Mouse (Mus musculus): ENCODE measurements around the gene 1700018F24Rik. TPM values are rescaled to one million over a fixed set of nuclear protein-coding genes. Genes with fewer than 3 reads are reported as not detected.
A peak's percentile ranks its signal among the peaks of the same experiment; 100 is the strongest.
"Not testable (repeated sequence)": the region's sequence is repeated elsewhere in the genome, so short reads cannot be mapped to it uniquely, and the experiment has no call there.

The 1700018F24Rik gene
- not detected in 2 replicates for total RNA-seq (2021)
- long read RNA-seq, experiment 1: 0 reads
- long read RNA-seq, experiment 2: 0 reads

DNA sequence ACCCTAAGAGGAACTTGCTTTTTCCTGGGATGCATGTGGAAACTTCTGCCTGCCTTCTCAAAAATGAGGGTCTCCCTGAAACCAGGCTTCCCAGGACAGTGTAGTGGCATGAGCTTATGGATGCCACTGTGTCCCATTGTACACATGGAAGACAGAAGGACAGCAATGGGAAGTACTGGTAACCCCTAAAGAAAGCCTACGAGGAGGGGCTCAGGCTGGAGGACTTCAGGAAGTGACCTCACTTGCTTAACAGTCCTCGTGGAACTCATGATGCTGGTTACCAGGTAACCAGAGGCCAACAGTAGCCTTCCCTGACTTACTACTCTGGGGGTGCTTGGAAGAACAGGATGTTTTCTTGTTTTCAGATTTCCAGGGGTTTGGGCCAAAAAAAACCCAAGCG, at the start of gene 1700018F24Rik:
TSS of gene 1700018F24Rik (plus strand) at position 301 of the 400 bp plus-strand sequence.
- DNase-seq: not testable (repeated sequence)

DNA sequence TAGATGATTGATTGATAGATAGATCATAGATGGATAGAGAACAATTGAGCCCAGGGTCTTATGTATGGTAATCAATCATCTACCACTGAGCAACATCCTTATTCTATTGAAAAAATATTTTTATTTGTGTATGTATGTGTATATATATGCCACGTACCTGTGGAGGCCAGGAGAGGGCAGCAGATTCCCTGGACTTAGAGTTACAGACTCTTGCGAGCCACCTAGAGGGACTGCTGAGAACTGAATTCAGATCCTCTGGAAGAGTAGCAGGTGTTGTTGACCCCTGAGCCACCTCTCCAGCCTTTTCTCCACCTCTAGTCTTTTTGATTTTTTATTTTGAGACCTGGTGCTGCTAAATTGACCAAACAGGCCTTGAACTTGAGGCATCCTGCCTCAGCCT, 44.3 kb upstream of the 1700018F24Rik start:
- DNase-seq: no peak

DNA sequence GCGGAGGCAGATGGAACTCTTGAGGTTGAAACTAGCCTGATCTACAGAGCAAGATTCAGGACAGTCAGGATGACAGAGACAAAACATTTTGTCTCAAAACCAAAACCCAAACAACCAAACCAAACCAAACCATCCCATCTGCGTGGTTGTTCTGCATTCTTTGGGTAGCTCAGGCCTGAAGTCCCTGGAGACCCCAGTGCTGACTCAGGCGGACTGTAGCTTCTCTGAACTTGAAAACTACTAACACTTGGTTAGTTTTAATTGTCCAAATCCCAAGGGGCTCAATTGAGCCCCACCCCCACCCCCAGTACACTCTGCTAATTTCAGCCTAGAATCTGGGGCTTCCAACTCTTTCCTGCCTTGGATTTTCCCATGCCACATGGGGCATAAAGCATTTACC, 39.4 kb upstream of the 1700018F24Rik start:
- no peak for DNase-seq

DNA sequence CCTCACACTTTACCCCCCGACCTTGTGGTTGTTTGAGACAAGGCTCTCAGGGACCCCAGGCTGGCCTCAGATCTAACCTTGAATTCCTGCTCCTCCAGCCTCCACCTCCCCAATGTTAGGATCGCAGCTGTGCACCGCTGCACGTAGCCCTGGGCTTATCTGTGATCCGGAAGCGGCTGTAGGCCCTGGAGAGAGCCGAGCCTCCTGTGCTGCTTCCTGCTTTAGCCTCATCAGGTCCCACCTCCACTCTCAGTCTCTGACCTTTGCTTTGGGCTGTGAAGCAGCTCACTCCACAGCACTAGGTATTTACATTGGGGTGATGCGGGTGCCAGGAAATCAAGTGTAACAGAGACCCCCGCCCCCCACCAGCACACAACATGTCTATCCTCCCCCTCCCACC, 38.3 kb upstream of the 1700018F24Rik start:
- DNase-seq: no peak

DNA sequence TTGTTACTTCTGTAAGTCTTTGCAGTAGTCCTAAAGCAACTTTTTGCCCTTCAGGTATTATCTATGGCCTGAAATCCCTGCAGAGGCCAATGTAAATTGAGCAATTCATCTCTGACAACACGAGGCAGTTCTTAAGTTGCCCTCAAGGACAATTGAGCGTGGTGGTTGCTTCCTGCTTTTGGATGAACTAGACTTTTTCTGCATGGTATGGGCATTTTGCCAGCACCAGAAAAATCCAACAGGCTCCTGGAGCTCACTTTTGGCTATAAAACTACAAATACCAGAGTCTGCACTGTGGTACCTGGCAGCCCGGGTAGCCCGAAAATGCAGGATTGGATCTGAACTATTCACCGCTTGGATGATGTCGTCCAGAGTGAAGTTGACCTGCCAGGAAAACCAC, 37.2 kb upstream of the 1700018F24Rik start:
- peak; percentile 56 for DNase-seq

DNA sequence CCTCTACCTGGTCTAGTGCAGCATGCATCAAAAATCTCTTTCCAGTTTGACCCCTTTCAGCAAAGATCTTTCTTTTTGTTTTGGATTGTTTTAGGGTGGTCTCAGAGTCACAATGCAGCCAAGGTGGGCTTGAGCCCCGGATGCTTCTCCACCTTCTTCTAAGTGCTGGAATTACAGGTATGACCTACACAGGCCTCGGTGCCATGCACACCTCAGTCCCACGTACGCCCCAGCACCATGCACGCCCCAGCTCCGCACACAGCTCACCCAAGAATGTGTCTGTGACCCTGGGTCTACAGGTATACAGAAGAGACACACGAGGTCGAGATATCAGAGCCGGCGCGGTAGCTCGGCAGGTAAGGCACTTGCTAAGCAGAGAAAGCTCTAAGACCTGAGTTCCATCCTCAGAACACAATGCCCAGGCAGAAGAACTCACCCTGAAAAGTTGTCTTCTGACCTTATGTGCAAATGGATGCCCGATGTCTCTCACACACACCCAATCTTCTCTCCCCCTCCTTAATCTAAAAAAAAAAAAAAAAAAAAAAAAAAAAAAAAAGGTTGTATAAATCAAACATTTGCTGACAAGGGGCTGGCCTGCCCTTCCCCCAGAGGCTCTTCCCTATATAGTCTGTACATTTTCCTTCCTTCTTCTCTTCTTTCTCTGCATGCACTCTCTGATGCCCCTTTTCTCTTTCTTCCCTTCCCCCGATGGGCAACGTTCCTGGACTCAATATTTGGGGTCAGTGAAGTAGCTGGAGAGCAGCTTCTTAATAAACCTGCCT, 33.7 kb upstream of the 1700018F24Rik start:
- DNase-seq: no peak

DNA sequence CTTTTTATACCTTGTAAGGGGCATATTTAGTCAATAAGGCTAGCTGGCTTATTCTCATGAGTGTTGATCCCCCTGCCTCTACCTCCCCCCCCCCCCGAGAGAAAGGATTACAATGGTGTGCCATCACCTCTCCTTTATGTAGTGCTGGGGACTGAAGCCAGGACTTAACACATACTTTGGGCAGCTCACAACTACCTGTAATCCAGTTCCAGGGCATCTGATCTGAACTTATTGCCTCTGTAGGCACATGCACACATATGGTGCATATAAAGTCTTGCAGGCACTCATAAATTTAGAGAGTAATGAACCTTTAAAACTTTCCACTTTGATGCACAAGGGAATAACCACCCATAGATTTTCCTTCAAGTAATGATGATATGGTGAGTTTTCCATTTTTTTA, 28.5 kb upstream of the 1700018F24Rik start:
- DNase-seq: no peak

DNA sequence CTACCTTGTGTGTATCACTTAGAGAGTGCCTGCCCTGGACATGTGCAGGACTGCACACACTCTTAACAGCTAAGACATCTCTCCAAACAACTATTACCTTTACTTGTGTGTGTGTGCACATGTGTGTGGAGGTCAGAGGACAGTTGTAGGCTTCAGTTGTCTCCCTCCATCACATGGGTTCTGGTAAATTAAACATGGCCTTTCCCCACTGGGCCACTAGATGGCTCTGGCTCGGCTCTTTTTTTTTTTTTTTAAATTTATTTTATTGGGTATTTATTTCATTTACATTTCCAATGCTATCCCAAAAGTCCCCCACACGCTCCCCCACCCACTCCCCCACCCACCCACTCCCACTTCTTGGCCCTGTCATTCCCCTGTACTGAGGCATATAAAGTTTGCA, 26.0 kb upstream of the 1700018F24Rik start:
- not testable (repeated sequence) for DNase-seq

DNA sequence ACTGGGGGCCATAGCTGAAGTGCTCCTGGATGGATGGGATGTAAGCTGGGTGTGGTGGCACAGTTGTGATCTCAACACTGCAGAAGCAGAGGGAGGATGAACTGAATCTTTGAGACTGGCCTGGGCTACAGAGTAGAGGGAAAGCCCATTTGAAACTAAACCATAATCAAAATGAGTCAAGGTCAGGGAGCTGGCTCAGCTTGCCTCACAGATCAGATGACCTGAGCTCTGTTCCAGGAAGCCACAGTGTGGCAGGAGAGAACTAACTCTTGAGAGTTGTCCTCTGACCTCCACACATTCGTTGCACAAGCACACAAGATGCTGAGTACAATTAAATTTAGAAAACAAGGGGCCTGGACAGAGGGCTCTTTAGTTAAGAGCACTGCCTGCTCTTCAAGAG, 22.5 kb upstream of the 1700018F24Rik start:
- DNase-seq: peak; percentile 33

DNA sequence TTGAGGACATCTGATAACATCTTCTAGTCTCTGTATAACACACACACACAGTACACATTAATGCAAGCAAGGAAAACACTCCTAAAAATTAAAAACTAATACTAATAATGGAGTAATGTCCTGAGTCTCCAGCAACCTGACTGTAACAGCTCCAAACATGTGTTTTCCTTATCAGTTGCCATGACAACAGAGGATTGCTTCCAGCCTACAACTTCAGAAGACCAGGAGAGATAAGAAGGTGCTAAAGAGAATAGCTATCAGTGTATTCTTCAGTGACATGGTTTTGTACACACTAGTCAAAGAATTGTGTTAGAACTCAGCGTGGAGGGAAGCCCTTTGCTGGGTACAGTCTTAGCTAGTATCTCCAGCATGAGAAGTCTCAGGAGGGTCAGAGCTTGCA, 22.1 kb upstream of the 1700018F24Rik start:
- not testable (repeated sequence) for DNase-seq

DNA sequence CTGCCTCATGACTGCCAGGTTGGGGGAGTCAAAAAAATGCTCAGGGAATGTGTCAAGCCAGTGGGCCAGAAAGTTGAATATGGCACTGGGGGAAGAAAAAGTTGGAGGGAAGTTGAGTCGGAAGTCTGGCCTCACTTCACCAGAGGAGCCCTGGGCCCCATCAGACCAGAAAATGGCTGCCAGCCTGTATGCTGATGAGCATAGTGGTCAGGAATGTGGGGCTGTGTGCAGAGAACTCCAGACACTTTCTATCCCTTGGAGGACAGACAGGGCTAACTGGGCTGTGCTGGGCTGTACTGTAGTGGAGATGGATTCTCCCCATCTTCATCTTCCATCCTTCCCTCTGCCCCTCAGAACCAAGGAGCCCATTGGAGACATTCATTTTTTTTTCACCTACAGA, 12.3 kb upstream of the 1700018F24Rik start:
- DNase-seq: not testable (repeated sequence)

DNA sequence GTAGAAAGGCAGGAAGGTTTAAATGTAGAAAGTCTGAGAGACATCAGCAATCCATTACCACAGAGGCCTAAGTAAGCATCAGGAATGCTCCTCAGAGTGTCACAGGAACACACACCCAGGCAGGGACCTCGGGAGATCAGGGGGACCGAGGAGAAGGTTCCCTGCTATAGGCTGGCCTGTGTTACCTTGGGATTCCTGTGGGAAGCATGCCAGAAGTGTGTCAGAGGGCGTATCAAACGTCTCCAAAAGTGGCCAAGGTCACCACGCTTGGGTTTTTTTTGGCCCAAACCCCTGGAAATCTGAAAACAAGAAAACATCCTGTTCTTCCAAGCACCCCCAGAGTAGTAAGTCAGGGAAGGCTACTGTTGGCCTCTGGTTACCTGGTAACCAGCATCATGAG, 10.4 kb upstream of the 1700018F24Rik start, which contains the start of gene Gm4871:
TSS of gene Gm4871 (minus strand) at position 364 of the 400 bp plus-strand sequence.
- peak; percentile 67 for DNase-seq

DNA sequence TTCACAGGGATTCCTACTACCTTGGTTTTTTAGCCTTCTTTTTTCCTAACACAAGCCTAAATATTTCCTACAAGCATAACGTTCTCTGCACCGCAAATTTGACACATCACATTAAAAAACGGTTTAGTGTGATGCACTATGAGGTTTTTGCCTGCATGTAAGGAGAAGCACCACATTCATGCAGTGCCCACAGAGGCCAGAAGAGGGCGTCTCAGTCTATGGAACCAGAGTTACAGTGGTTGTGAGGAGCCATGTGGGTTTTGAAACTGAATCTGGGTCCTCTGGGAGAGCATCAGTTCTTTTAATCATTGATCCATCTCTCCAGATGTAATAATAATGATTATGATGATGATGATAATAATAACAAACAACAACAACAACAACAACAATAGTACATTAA, 1.2 kb upstream of the 1700018F24Rik start:
- DNase-seq: peak; percentile 32

DNA sequence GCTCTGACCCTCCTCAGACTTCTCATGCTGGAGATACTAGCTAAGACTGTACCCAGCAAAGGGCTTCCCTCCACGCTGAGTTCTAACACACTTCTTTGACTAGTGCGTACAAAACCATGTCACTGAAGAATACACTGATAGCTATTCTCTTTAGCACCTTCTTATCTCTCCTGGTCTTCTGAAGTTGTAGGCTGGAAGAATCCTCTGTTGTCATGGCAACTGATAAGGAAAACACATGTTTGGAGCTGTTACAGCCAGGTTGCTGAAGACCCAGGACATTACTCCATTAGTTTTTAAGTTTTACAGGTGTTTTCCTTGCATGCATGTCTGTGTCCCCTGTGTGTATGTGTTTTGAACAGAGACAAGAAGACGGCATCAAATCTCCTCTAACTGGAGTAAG, 11.4 kb downstream of the 1700018F24Rik start:
- DNase-seq: not testable (repeated sequence)

DNA sequence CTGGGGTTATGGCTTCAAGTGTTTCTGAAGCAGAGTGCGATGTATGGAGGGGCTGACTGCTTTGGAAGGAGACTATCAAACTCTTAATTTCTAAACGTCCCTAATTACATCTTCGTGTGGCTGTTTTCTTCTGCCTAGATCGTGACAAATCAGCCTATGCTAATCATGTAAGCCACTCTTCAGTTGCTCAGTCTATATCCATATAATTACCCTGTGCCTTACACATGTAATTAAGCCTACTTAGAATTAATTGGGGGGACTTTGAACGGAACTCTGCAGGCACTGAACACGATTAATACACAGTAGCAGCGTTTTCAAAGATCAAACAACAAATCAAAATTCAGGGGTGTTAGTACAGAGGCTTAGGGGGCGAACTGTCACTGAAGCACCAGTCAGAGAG, 15.1 kb downstream of the 1700018F24Rik start:
- DNase-seq: no peak

DNA sequence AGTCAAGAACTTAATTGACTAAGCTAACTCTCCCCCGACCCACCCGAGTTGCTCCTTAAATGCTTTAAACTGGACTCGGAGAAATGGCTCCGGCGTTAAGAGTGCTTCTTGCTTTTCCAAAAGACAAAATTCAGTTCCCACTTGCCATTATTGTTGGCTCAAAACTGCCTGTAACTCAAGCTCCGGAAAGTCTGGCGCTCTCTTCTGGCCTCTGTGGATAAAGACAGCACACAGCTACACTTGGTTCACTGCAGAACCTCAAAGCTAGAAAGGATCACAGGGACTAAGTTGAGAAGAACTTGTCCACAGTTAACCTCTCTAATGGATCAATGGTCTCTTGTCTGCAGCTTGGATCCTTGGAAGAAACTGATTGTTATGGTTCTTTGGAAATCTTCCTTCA, 15.9 kb downstream of the 1700018F24Rik start:
- peak; percentile 52 for DNase-seq

DNA sequence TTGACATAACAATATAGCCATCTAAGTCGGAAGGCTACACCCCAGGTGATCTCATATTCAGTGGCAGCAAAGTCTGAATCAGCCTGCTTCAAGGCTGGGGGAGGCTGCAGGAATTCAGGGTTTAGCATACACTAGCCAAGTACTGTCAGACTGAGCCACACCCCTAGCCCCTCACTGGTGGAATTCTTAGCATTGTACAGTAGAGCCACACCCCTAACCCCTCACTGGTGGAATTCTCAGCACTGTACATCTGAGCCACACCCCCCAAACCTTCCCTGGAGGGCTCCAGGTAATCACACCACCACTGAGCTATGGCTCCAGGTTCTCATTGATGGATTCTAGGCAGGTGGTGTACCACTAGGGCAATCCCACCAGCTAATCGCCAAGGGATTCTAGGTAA, 16.7 kb downstream of the 1700018F24Rik start:
- no peak for DNase-seq

DNA sequence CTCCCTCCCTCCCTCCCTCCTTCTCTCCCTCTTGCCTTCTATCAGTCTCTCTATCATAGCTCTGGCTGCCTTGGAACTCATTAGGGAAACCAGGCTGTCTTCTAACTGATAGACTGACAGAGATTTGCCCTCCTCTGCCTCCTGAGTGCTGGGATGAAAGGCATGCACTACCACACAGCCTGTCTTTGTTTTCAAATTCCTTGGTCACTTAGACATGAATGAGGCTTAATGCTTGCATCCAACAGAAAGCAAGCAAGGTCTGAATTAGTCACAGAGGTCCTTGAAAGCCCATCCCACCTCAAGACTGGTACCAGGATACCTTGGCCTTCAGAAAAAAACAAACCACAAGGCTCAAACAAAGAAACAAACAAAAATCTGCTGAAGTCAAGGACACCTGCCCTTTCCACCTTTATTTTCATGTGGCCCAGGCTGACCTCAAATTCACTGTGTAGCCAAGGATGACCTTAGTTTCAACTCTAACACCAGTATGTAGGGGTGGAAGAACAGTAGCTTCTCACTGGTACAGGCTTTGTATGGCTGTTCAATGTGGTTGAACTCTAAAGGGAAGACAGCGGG, 22.1 kb downstream of the 1700018F24Rik start:
- DNase-seq: no peak

DNA sequence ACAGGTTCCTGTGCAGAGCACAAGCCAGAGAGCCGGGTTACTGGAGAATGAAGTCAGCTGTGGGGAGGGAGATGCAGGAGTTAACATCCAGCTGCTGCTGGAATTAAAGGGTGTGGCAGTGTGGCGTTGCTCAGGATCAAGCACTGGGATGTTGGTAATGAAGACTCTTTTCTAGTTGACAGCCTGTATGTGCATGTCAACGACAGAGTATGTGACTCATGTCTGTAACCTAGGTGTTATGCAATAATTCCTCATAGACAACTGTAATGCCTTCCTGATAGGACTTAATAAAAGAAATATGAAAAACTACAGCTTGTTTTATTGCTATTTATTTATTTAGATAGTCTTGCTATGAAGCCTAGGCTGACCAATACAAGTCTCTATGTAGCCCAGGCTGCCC, 26.1 kb downstream of the 1700018F24Rik start:
- DNase-seq: no peak

DNA sequence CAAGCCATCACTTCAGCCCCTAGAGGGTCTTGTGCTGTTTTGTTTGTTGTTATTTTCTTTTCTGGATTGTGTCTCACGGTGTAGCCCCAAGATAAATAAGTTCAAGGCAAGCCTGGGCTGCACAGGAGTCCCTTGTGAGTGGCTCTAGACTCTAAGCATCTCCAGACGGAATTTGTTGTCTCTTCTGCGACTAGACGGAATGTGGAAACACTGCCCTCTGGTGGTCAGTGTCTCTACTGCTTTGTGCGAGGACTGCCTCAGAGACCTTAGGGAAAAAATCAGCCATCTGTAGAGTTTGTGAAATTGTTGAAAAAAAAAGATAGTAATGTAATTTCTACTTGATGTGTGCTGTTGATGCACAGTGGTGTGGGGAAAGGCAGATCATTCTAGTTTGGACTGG, 26.9 kb downstream of the 1700018F24Rik start:
- peak; percentile 83 for DNase-seq

DNA sequence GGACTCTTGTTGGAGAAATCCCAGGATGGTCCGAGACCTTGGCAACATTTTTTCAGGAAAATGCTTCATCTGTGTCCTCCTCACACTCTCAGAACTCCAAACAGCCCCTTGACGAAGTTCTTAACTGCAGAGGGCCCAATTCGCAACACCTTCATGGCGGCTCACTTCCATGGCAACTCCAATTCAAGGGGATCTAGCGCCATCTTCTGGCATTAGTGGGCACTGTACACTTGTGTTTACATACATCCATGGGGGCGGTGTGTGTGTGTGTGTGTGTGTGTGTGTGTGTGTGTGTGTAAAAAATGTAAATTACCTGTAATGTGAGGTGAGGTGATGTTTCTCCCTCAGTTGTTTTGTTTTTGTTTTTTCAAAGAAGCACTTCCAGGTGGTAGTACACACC, 28.6 kb downstream of the 1700018F24Rik start:
- peak; percentile 23 for DNase-seq

DNA sequence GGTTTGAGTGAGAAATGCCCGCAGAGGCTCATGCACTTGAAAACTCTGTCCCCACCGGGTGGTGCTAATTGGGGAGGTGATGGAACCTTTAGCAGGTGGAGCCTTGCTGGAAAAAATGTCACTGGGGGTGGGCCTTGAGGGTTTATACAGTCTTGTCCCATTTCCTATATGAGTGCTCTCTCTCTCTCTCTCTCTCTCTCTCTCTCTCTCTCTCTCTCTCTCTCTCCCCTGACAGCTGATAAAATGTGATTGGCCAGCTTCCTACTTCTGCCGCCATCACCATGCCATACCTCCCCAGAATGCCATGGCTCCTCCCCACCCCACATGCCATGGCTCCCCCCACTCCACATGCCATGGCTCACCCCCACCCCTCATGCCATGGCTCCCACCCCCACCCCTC, 32.3 kb downstream of the 1700018F24Rik start:
- DNase-seq: no peak

DNA sequence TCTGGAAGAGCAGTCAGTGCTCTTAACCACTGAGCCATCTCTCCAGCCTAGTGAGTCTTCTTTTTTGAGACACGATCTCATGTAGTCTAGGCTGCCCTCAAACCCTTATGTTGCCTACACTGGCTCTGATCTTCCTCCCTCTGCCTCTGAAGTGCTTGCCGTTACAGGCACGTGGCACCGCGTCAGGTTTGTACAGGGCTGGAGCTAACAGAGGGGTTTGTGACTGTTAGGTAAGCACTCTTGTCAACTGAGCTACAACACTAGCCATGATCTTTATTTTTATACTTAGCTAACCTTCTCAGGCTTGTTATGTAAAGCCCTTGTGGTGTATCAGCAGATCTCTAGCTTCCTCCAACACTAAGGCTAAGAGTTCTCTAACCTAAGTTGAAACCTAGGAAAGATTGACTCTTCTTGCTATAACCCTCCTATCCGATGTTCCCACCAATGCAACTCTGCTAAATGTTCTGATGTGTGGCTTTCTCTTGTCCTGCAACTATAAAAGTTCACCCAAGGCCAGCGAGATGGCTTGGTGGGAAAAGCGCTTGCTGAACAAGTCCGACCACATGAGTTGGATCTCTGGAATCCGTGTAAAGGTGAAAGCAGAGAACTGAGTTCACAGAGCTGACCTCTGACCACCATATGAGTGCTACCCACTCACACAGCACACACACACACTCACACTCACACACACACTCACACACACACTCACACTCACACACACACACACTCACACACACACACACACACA, 39.2 kb downstream of the 1700018F24Rik start:
- no peak for DNase-seq

Data from adrenal gland, postnatal 14 days (tissue).